Mouse (Mus musculus): ENCODE measurements around the gene Pfn1.

Gene Pfn1

GRCm38 (mm10) chr11:70654923-70655570, 603 bp upstream of the Pfn1 start:
- DNase-seq (ENCODE audit: low read depth, low spot score), result peak; percentile 67

GRCm38 (mm10) chr11:70653345-70654197, 873 bp downstream of the Pfn1 start:
- no peak for DNase-seq (ENCODE audit: low read depth, low spot score)

GRCm38 (mm10) chr11:70652884-70653344, 1.5 kb downstream of the Pfn1 start:
- no peak for DNase-seq (ENCODE audit: low read depth, low spot score)

GRCm38 (mm10) chr11:70652029-70652883, 2.2 kb downstream of the Pfn1 start:
- no peak for DNase-seq (ENCODE audit: low read depth, low spot score)

- no peak for DNase-seq (ENCODE audit: low read depth, low spot score)
Observed at GRCm38 (mm10) chr11:70651391-70651790, 3.1 kb downstream of the Pfn1 start.

- DNase-seq (ENCODE audit: low read depth, low spot score), result no peak
Observed at GRCm38 (mm10) chr11:70650322-70651175, 3.9 kb downstream of the Pfn1 start.

- no peak for DNase-seq (ENCODE audit: low read depth, low spot score)
Observed at GRCm38 (mm10) chr11:70649185-70649734, 5.2 kb downstream of the Pfn1 start.

- DNase-seq (ENCODE audit: low read depth, low spot score), result no peak
Observed at GRCm38 (mm10) chr11:70648512-70648911, 5.9 kb downstream of the Pfn1 start.

- no peak for DNase-seq (ENCODE audit: low read depth, low spot score)
Observed at GRCm38 (mm10) chr11:70647716-70648420, 6.6 kb downstream of the Pfn1 start.

GRCm38 (mm10) chr11:70646691-70647650, 7.5 kb downstream of the Pfn1 start, which contains the start of the genes Rnf167 and Slc25a11:
TSS of gene Rnf167 (plus strand) at chr11:70647235.
TSS of gene Slc25a11 (minus strand) at chr11:70647479.
- peak; percentile 99 for DNase-seq (ENCODE audit: low read depth, low spot score)

GRCm38 (mm10) chr11:70646259-70646555, 8.2 kb downstream of the Pfn1 start:
- no peak for DNase-seq (ENCODE audit: low read depth, low spot score)

GRCm38 (mm10) chr11:70645461-70646258, 8.8 kb downstream of the Pfn1 start:
- no peak for DNase-seq (ENCODE audit: low read depth, low spot score)

- DNase-seq (ENCODE audit: low read depth, low spot score), result no peak
Observed at GRCm38 (mm10) chr11:70644564-70645103, 9.8 kb downstream of the Pfn1 start.

GRCm38 (mm10) chr11:70643051-70643450, 11.4 kb downstream of the Pfn1 start:
- no peak for DNase-seq (ENCODE audit: low read depth, low spot score)

GRCm38 (mm10) chr11:70641241-70641640, 13.2 kb downstream of the Pfn1 start:
- DNase-seq (ENCODE audit: low read depth, low spot score), result no peak

- no peak for DNase-seq (ENCODE audit: low read depth, low spot score)
Observed at GRCm38 (mm10) chr11:70639976-70640375, 14.5 kb downstream of the Pfn1 start.

- DNase-seq (ENCODE audit: low read depth, low spot score), result no peak
Observed at GRCm38 (mm10) chr11:70638714-70639278, 15.6 kb downstream of the Pfn1 start, which contains the start of gene Gp1ba. TSS of gene Gp1ba (plus strand) at chr11:70639122.
